Mouse (Mus musculus) forebrain, embryonic 13.5 days (tissue): ENCODE measurements around the gene Poc1a. TPM values are rescaled to one million over a fixed set of nuclear protein-coding genes. Genes with fewer than 3 reads are reported as not detected.
A peak's percentile ranks its signal among the peaks of the same experiment; 100 is the strongest.

Experiments
- ATAC-seq: fragments of 200-750 bp; cut with Nextera tagmentation; 2 replicates; pipeline ENCODE4 v1.8.0; 2017
- H3K27ac ChIP-seq: fragments of 300-500 bp; sonication (generic); 2 replicates; pipeline ENCODE4 v1.5.1; 2015; ENCODE audit warnings: inconsistent platforms, mild to moderate bottlenecking, moderate library complexity
- H3K27me3 ChIP-seq: fragments of 300-500 bp; sonication (generic); 2 replicates; pipeline ENCODE4 v1.6.1; 2015; ENCODE audit warnings: mild to moderate bottlenecking, inconsistent platforms
- H3K36me3 ChIP-seq: fragments of 300-500 bp; sonication (generic); 2 replicates; pipeline ENCODE4 v1.6.1; 2015; ENCODE audit warnings: mild to moderate bottlenecking, inconsistent platforms; ENCODE audit not compliant: poor library complexity, severe bottlenecking
- H3K4me1 ChIP-seq: fragments of 300-500 bp; sonication (generic); 2 replicates; pipeline ENCODE4 v1.6.1; 2015; ENCODE audit warnings: inconsistent platforms
- H3K4me2 ChIP-seq: fragments of 300-500 bp; sonication (generic); 2 replicates; pipeline ENCODE4 v1.6.1; 2015; ENCODE audit warnings: inconsistent platforms, mild to moderate bottlenecking, moderate library complexity
- H3K4me3 ChIP-seq: fragments of 300-500 bp; sonication (generic); 2 replicates; pipeline ENCODE4 v1.5.1; 2015; ENCODE audit warnings: mild to moderate bottlenecking, inconsistent platforms
- H3K9ac ChIP-seq: fragments of 300-500 bp; sonication (generic); 2 replicates; pipeline ENCODE4 v1.6.1; 2015; ENCODE audit warnings: mild to moderate bottlenecking, inconsistent platforms
- H3K9me3 ChIP-seq: fragments of 300-500 bp; sonication (generic); replicated peaks from 2 replicates; pipeline ENCODE4 v1.6.1; 2016; ENCODE audit warnings: inconsistent platforms
- WGBS: fragments of 180-500 bp; shearing (Covaris S2); methylation state at CpG from one replicate; pipeline ENCODE4 v1.1.7; 2015; 5-methylcytosine and 5-hydroxymethylcytosine counted together
- polyA plus RNA-seq: library from polyadenylated mRNA; unstranded; fragments of >200 nt; fragmentation: Nextera tagmentation; extraction: Ambion mirVana; gene quantifications from 2 replicates; pipeline ENCODE4 v1.2.1, GENCODE M21; 2015

Poc1a gene
- polyA plus RNA-seq, 1 experiment from 2014 or later, result 17.7 TPM

- no peak overlapping the region for H3K27ac ChIP-seq
- 58% methylated on average over 4 of the region's 4 CpGs for WGBS
Observed at GRCm38 (mm10) chr9:106287165-106287564, 6.3 kb downstream of the Poc1a start.

GRCm38 (mm10) chr9:106288864-106289263 is 8.0 kb downstream of the Poc1a start:
- H3K9me3 ChIP-seq, result no peaks in the 10 kb centered on the region
- no peak overlapping the region for H3K4me3 ChIP-seq
- no peaks in the 10 kb centered on the region for H3K4me1 ChIP-seq
- H3K27ac ChIP-seq, result no peak overlapping the region
- 21% methylated on average over 3 of the region's 3 CpGs for WGBS
- no peak overlapping the region for H3K9ac ChIP-seq
- peaks cover 44% of the 10 kb centered on the region for H3K36me3 ChIP-seq
- H3K4me2 ChIP-seq, result no peak overlapping the region
- ATAC-seq, result peak; percentile 80
- H3K27me3 ChIP-seq, result no peaks in the 10 kb centered on the region

More at GRCm38 (mm10) chr9:106287165-106287564, 6.3 kb downstream of the Poc1a start:
- Histone ChIP-seq H3K36me3 (peaks cover 44% of the 10 kb centered on the region), H3K27me3 (no peaks in the 10 kb centered on the region), H3K9ac (no peak overlapping the region), H3K4me3 (no peak overlapping the region), H3K4me1 (no peaks in the 10 kb centered on the region), H3K9me3 (no peaks in the 10 kb centered on the region), H3K4me2 (no peak overlapping the region)
- ATAC-seq, result no peak

DNA sequence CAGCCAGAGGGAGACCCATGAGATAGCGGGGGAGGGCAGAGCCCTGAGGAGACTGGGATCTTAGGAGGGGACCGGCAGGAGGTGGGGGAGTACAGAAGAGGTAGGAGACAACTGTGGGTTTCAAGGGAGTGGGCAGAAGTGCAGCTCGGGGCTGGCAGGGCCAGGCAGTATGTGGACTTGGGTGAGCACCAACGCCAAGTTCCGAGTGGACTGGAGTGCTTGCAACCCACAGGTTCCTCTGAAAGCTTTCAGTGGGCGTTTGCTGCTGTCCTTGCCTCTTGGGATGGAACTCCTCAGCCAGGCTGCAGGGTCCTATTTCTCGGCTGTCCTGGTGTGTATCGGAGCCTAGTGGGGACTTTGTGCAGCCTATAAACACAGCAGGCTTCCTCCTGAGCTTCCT is 9.0 kb downstream of the Poc1a start:
- Histone ChIP-seq H3K4me3 (no peak overlapping the region), H3K4me1 (no peaks in the 10 kb centered on the region), H3K4me2 (no peak overlapping the region), H3K27ac (no peak overlapping the region), H3K9me3 (no peaks in the 10 kb centered on the region), H3K27me3 (no peaks in the 10 kb centered on the region), H3K36me3 (peaks cover 43% of the 10 kb centered on the region), H3K9ac (no peak overlapping the region)
- 86% methylated on average over 8 of the region's 8 CpGs for WGBS
- no peak for ATAC-seq

- H3K36me3 ChIP-seq, result peaks cover 46% of the 10 kb centered on the region
- H3K9ac ChIP-seq, result no peak overlapping the region
- ATAC-seq, result no peak
- WGBS, result 94% methylated on average over 17 of the region's 17 CpGs
- no peaks in the 10 kb centered on the region for H3K4me1 ChIP-seq
- H3K4me3 ChIP-seq, result no peak overlapping the region
- H3K9me3 ChIP-seq, result no peaks in the 10 kb centered on the region
- H3K4me2 ChIP-seq, result no peak overlapping the region
- H3K27ac ChIP-seq, result no peak overlapping the region
- H3K27me3 ChIP-seq, result no peaks in the 10 kb centered on the region
Observed at GRCm38 (mm10) chr9:106290636-106291122, 9.8 kb downstream of the Poc1a start.

- H3K4me1 ChIP-seq, result no peaks in the 10 kb centered on the region
Observed at GRCm38 (mm10) chr9:106293569-106294156, 12.8 kb downstream of the Poc1a start.

DNA sequence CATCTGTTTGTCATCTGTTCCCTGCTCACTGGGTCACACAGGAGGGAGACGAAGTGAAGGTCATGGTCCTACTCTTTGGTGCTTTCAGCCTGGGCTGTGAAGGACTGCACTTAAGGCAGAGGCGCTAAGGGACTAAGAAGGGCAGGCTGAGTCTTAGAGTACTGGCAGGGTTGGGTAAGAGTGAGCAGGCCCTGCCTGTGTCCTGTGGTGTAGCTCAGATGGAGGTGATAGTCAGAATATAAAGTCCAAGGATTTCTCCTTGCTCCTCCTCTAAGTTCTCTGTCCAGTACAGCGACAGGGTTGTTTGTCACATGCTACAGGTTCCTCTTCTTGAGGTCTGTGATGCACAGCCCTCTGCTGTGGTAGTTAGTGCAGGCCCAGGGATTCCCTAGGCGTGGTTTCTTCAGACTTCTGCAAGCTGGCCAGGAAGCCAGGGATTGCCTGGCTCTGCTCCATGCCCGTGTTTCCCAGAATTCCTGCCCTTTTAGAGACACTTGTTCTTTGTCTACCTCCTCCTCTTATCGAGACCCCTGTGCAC is 15.8 kb downstream of the Poc1a start:
- no peak overlapping the region for H3K4me2 ChIP-seq
- no peaks in the 10 kb centered on the region for H3K9me3 ChIP-seq
- 84% methylated on average over 6 of the region's 6 CpGs for WGBS
- no peaks in the 10 kb centered on the region for H3K4me1 ChIP-seq
- ATAC-seq, result no peak
- H3K9ac ChIP-seq, result no peak overlapping the region
- H3K36me3 ChIP-seq, result peaks cover 28% of the 10 kb centered on the region
- H3K27me3 ChIP-seq, result no peaks in the 10 kb centered on the region
- no peak overlapping the region for H3K27ac ChIP-seq
- no peak overlapping the region for H3K4me3 ChIP-seq

More at GRCm38 (mm10) chr9:106293569-106294156, 12.8 kb downstream of the Poc1a start:
- WGBS, result 92% methylated on average over 14 of the region's 14 CpGs
- Histone ChIP-seq H3K27me3 (no peaks in the 10 kb centered on the region), H3K9me3 (no peaks in the 10 kb centered on the region), H3K4me3 (no peak overlapping the region), H3K4me2 (no peak overlapping the region), H3K27ac (no peak overlapping the region), H3K9ac (no peak overlapping the region), H3K36me3 (peaks cover 47% of the 10 kb centered on the region)
- no peak for ATAC-seq

DNA sequence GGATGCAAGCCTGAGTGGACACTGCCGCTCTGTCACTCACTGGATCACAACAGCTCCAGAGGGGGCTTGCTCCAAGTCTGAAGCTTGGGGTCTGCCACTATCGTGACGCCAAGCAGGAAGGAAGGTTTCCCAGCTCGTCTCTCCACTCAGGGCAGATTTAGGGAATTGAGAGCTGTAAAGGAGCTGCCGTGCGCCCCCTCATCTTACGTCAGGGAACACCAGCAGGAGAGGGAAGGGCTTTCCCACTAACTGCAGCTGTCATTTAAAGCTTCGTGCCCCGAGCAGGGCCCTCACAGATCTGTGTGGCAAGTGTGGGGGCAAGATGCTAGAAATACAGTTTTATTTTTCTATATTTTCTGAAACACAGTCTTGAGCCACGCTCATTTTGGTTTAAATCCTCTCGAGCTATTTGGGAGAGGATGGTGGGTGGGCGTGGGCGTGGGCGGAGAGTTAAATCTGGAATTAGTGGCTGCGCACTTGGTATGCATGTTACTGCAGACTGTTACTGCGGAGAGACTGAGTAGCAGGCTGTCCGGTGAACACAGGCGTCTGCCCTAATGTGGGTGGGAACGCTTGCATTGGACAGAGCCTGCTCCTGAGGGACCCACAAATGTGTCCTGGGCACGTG is 19.4 kb downstream of the Poc1a start:
- H3K9ac ChIP-seq, result no peak overlapping the region
- peaks cover 22% of the 10 kb centered on the region for H3K36me3 ChIP-seq
- 80% methylated on average over 20 of the region's 20 CpGs for WGBS
- H3K9me3 ChIP-seq, result no peaks in the 10 kb centered on the region
- ATAC-seq, result no peak
- no peak overlapping the region for H3K4me2 ChIP-seq
- H3K27me3 ChIP-seq, result no peaks in the 10 kb centered on the region
- H3K27ac ChIP-seq, result no peak overlapping the region
- no peaks in the 10 kb centered on the region for H3K4me1 ChIP-seq
- H3K4me3 ChIP-seq, result no peak overlapping the region

DNA sequence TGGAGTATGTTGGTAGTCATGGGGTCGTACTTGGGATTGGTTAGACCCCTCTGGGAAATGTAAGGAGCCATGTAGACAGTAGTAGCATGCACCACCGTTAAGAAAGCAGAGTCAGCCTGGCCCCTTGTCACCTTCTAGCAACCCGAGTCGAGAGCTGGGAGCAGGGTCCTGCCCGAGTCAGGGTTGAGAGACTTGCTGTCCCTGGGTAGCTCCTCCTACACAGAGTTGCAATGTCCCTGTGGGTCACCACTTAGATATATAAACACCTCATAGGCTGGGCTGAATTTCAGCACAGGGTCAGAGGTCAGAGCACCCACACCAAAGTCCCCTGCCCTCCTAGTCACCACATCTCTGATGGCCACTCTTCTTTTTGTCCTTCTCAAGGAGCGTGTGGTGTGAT is 20.1 kb downstream of the Poc1a start:
- no peak overlapping the region for H3K9ac ChIP-seq
- H3K27me3 ChIP-seq, result no peaks in the 10 kb centered on the region
- no peak overlapping the region for H3K4me2 ChIP-seq
- 85% methylated on average over 6 of the region's 6 CpGs for WGBS
- H3K4me1 ChIP-seq, result no peaks in the 10 kb centered on the region
- H3K27ac ChIP-seq, result no peak overlapping the region
- ATAC-seq, result no peak
- no peak overlapping the region for H3K4me3 ChIP-seq
- 0 out of 2 replicates have a peak, but pooled peaks cover 16% of the 10 kb centered on the region for H3K36me3 ChIP-seq
- H3K9me3 ChIP-seq, result no peaks in the 10 kb centered on the region

GRCm38 (mm10) chr9:106301446-106302080 is 20.7 kb downstream of the Poc1a start:
- Histone ChIP-seq H3K36me3 (0 out of 2 replicates have a peak, but pooled peaks cover 15% of the 10 kb centered on the region), H3K27me3 (no peaks in the 10 kb centered on the region), H3K9me3 (no peaks in the 10 kb centered on the region), H3K27ac (no peak overlapping the region), H3K4me2 (no peak overlapping the region), H3K4me3 (no peak overlapping the region), H3K4me1 (no peaks in the 10 kb centered on the region), H3K9ac (no peak overlapping the region)
- ATAC-seq, result no peak
- 82% methylated on average over 11 of the region's 11 CpGs for WGBS

DNA sequence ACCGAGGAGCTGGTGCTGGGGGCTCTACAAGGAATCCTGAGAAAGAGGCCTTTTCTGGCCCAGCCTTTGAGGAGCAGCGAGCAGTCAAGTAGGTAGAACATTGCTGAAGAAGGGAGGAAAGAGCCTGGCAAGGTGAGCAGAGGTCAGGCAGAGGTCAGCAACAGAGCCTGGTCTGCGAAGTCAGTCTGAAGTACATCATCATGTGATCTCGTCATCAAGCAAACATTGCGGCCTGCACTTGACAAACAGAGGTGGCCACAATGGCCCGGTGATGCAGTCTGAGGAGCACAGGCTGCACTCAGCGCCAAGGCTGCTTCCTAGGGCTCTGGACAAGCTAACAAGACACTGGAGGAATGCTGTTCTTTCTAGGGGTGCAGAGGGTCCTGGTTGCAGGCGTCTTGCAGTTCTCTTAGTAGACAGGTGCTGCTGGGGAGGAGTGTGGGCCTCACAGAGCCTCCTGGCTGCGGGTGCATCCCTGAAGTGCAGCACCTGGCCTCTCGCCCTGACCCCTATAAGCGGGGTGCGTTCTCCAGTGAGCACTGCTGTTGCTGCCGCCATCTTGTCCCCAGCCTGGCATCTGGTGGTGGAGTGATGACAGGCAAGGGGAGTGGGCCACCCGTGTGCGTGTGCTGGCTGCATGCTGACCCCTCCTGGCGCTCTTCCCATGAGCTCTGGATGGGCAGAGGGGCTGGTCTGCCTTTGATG is 21.7 kb downstream of the Poc1a start:
- ATAC-seq, result no peak
- WGBS, result 86% methylated on average over 16 of the region's 16 CpGs
- Histone ChIP-seq H3K4me1 (no peaks in the 10 kb centered on the region), H3K9ac (no peak overlapping the region), H3K9me3 (no peaks in the 10 kb centered on the region), H3K4me3 (no peak overlapping the region), H3K36me3 (0 out of 2 replicates have a peak, but pooled peaks cover 9% of the 10 kb centered on the region), H3K27ac (no peak overlapping the region), H3K4me2 (no peak overlapping the region), H3K27me3 (no peaks in the 10 kb centered on the region)

GRCm38 (mm10) chr9:106303460-106303960 is 22.6 kb downstream of the Poc1a start:
- Histone ChIP-seq H3K27me3 (no peaks in the 10 kb centered on the region), H3K4me3 (no peak overlapping the region), H3K9me3 (no peaks in the 10 kb centered on the region), H3K27ac (no peak overlapping the region), H3K4me2 (no peak overlapping the region), H3K9ac (no peak overlapping the region), H3K36me3 (0 out of 2 replicates have a peak, but pooled peaks cover 3% of the 10 kb centered on the region), H3K4me1 (no peaks in the 10 kb centered on the region)
- 91% methylated on average over 6 of the region's 6 CpGs for WGBS
- ATAC-seq, result no peak
